Mouse (Mus musculus) hindbrain, postnatal 0 days (tissue): ENCODE results near the gene Tmem161a. TPM values are rescaled to one million over a fixed set of nuclear protein-coding genes. Genes with fewer than 3 reads are reported as not detected.
A peak's percentile ranks its signal among the peaks of the same experiment; 100 is the strongest.

ENCODE experiments used
- ATAC-seq: fragments of 200-750 bp; cut with Nextera tagmentation; 2 replicates; pipeline ENCODE4 v1.8.0; 2017; ENCODE audit warnings: mild to moderate bottlenecking, moderate TSS enrichment, moderate library complexity
- DNase-seq: peaks from one replicate; pipeline ENCODE4 v3.0.0-alpha.2; 2015; ENCODE audit warnings: low spot score
- H3K27ac ChIP-seq: fragments of 300-500 bp; sonication (generic); 2 replicates; pipeline ENCODE4 v1.5.1; 2014; ENCODE audit warnings: mild to moderate bottlenecking
- H3K27me3 ChIP-seq: fragments of 300-500 bp; sonication (generic); 2 replicates; pipeline ENCODE4 v1.6.1; 2014; ENCODE audit warnings: low read length, mixed read lengths; ENCODE audit not compliant: insufficient read depth
- H3K36me3 ChIP-seq: fragments of 300-500 bp; sonication (generic); 2 replicates; pipeline ENCODE4 v1.6.1; 2014; ENCODE audit warnings: low read length, mixed read lengths; ENCODE audit not compliant: insufficient read depth
- H3K4me1 ChIP-seq: fragments of 300-500 bp; sonication (generic); 2 replicates; pipeline ENCODE4 v1.6.1; 2014; ENCODE audit warnings: antibody characterized with exemption, low read length, mixed read lengths; ENCODE audit not compliant: insufficient read depth
- H3K4me2 ChIP-seq: fragments of 300-500 bp; sonication (generic); 2 replicates; pipeline ENCODE4 v1.6.1; 2014; ENCODE audit warnings: low read depth, mild to moderate bottlenecking, low read length, moderate library complexity, mixed read lengths
- H3K4me3 ChIP-seq: fragments of 300-500 bp; sonication (generic); 2 replicates; pipeline ENCODE4 v1.5.1; 2014; ENCODE audit warnings: low read length
- H3K9ac ChIP-seq: fragments of 300-500 bp; sonication (generic); replicated peaks from 2 replicates; pipeline ENCODE4 v1.6.1; 2014; ENCODE audit warnings: mild to moderate bottlenecking, low read length, moderate library complexity, mixed read lengths
- H3K9me3 ChIP-seq: fragments of 300-500 bp; sonication (generic); 2 replicates; pipeline ENCODE4 v1.6.1; 2016; ENCODE audit warnings: low read length, mixed read lengths
- CTCF ChIP-seq: IDR thresholded peaks from 2 replicates; pipeline ENCODE4 v1.5.1; 2016; ENCODE audit warnings: antibody characterized with exemption, control low read depth, low read depth
- WGBS: fragments of 180-500 bp; shearing (Covaris S2); extraction: QIAGEN DNeasy Blood & Tissue Kit; methylation state at CpG from one replicate; pipeline ENCODE4 v1.1.7; 2014; 5-methylcytosine and 5-hydroxymethylcytosine counted together
- polyA plus RNA-seq: library from polyadenylated mRNA; unstranded; fragments of >200 nt; fragmentation: Nextera tagmentation; extraction: Ambion mirVana; gene quantifications from 2 replicates; pipeline ENCODE4 v1.2.1, GENCODE M21; 2015
- total RNA-seq: library from RNA; depleted of rRNA; stranded (reverse); fragments of >200 nt; gene quantifications from 2 replicates; pipeline ENCODE4 v1.2.3, GENCODE M21; 2014

Tmem161a gene
- total and polyA plus RNA-seq, 2 experiments from 2014 or later, result 45.2 to 53.7 TPM

DNA sequence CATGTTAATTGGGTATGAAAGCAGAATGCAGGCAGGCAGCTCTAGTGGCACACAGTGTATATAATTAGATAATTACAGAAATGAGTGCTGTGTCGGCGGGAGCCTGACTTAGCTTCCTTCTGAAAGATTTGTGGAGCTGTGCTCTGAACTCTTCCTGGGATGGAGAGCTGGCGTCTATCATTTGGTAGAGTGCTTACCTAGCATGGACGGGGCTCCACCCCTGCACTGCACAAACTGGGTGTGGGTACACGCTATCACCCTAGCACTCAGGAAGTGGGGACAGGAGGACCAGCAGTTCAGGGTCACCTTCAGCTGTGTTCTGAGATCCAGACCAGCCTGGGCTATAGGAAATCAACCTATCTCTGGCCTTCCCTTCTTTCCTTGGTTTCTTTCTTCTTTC, 1.2 kb downstream of the Tmem161a start:
- peak overlapping the region; percentile 61 for H3K4me2 ChIP-seq

GRCm38 (mm10) chr8:70174079-70174478, 1.9 kb downstream of the Tmem161a start:
- DNase-seq (no peak), ATAC-seq (no peak)
- Histone ChIP-seq H3K9ac (no peak overlapping the region), H3K4me2 (no peak overlapping the region), H3K9me3 (no peaks in the 10 kb centered on the region), H3K4me3 (no peak overlapping the region), H3K27ac (no peak overlapping the region), H3K36me3 (no peaks in the 10 kb centered on the region), H3K4me1 (peaks cover 10% of the 10 kb centered on the region; the same call in 1 of the 2 replicates), H3K27me3 (no peaks in the 10 kb centered on the region)
- no peak for TF ChIP-seq CTCF
- 86% methylated on average over 7 of the region's 7 CpGs for WGBS

More for the DNA sequence above, 1.2 kb downstream of the Tmem161a start:
- Histone ChIP-seq H3K9ac (no peak overlapping the region), H3K4me1 (peaks cover 10% of the 10 kb centered on the region; the same call in 1 of the 2 replicates), H3K27ac (no peak overlapping the region), H3K9me3 (no peaks in the 10 kb centered on the region), H3K27me3 (no peaks in the 10 kb centered on the region), H3K36me3 (no peaks in the 10 kb centered on the region), H3K4me3 (no peak overlapping the region)
- WGBS, result 83% methylated on average over 5 of the region's 5 CpGs
- TF ChIP-seq CTCF, result no peak
- DNase-seq, result no peak
- no peak for ATAC-seq

GRCm38 (mm10) chr8:70178231-70178630, 6.1 kb downstream of the Tmem161a start:
- no peak overlapping the region for H3K4me2 ChIP-seq
- no peaks in the 10 kb centered on the region for H3K27me3 ChIP-seq
- no peak overlapping the region for H3K9ac ChIP-seq
- no peak for TF ChIP-seq CTCF
- no peak for DNase-seq
- peaks cover 8% of the 10 kb centered on the region; the same call in 1 of the 2 replicates for H3K36me3 ChIP-seq
- H3K27ac ChIP-seq, result no peak overlapping the region
- H3K4me1 ChIP-seq, result peaks cover 2% of the 10 kb centered on the region; the same call in 1 of the 2 replicates
- 94% methylated on average over 2 of the region's 2 CpGs for WGBS
- ATAC-seq, result no peak
- H3K9me3 ChIP-seq, result no peaks in the 10 kb centered on the region
- no peak overlapping the region for H3K4me3 ChIP-seq

DNA sequence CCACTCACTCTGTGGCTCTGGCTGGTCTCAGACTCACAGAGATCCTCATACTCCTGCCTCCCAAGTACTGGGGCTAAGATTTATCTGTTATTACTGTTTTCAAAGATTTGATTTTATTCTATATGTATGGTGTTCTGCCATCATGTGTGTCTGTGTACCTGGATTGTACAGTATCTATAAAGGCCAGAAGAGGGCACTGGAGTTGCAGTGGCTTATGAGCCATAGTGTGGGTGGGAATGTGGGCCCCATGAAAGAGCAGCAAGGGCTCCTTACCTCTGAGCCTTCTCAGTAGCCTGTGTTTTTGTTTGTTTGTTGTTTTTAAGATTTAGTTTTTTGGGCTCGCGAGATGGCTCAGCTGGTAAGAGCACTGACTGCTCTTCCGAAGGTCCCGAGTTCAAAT, 6.9 kb downstream of the Tmem161a start:
- TF ChIP-seq CTCF, result peak; percentile 58
- Histone ChIP-seq H3K27me3 (no peaks in the 10 kb centered on the region), H3K27ac (no peak overlapping the region), H3K9me3 (no peaks in the 10 kb centered on the region), H3K4me2 (no peak overlapping the region), H3K36me3 (peaks cover 8% of the 10 kb centered on the region; the same call in 1 of the 2 replicates), H3K4me3 (no peak overlapping the region), H3K4me1 (no peaks in the 10 kb centered on the region), H3K9ac (no peak overlapping the region)
- 97% methylated on average over 4 of the region's 4 CpGs for WGBS
- peak; percentile 28 for DNase-seq
- no peak for ATAC-seq

- H3K27me3 ChIP-seq, result no peaks in the 10 kb centered on the region
- ATAC-seq, result no peak
- no peak for TF ChIP-seq CTCF
- DNase-seq, result no peak
- H3K4me2 ChIP-seq, result no peak overlapping the region
- peaks cover 8% of the 10 kb centered on the region; the same call in 1 of the 2 replicates for H3K36me3 ChIP-seq
- WGBS, result 81% methylated on average over 15 of the region's 16 CpGs
- no peak overlapping the region for H3K4me3 ChIP-seq
- H3K27ac ChIP-seq, result no peak overlapping the region
- no peaks in the 10 kb centered on the region for H3K4me1 ChIP-seq
- no peak overlapping the region for H3K9ac ChIP-seq
- H3K9me3 ChIP-seq, result no peaks in the 10 kb centered on the region
These were observed 9.2 kb downstream of the Tmem161a start for GRCm38 (mm10) chr8:70181212-70181902.

- WGBS, result 58% methylated on average over 2 of the region's 2 CpGs
- H3K27me3 ChIP-seq, result no peaks in the 10 kb centered on the region
- DNase-seq (no peak), ATAC-seq (no peak)
- H3K9me3 ChIP-seq, result no peaks in the 10 kb centered on the region
- H3K9ac ChIP-seq, result no peak overlapping the region
- no peak overlapping the region for H3K4me3 ChIP-seq
- H3K4me1 ChIP-seq, result no peaks in the 10 kb centered on the region
- no peak overlapping the region for H3K4me2 ChIP-seq
- TF ChIP-seq CTCF, result no peak
- no peak overlapping the region for H3K27ac ChIP-seq
- H3K36me3 ChIP-seq, result peaks cover 8% of the 10 kb centered on the region; the same call in 1 of the 2 replicates
These were observed 9.7 kb downstream of the Tmem161a start for GRCm38 (mm10) chr8:70181903-70182252.

DNA sequence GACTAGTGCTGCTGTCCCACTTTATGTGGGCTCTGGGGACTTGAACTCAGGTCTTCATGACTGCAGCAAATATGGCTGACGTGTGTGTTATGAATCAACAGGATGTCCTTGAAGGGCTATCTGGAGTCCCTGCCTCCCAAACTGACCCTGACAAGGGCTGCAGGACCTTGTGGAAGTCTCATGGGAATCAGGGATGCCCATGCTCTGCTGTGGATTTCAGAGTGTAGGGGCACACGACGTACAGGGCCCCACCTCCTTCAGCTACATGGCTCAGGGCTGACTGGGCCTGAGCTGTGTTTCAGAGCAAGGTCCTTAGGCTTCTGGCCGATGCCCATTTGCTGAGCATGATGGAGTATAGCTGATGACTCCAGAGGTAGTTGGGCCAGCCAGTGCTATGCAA, 11.0 kb downstream of the Tmem161a start:
- H3K36me3 ChIP-seq, result peaks cover 19% of the 10 kb centered on the region
- ATAC-seq (no peak), DNase-seq (no peak)
- no peak for TF ChIP-seq CTCF
- H3K4me2 ChIP-seq, result no peak overlapping the region
- no peaks in the 10 kb centered on the region for H3K27me3 ChIP-seq
- H3K9ac ChIP-seq, result no peak overlapping the region
- H3K4me1 ChIP-seq, result no peaks in the 10 kb centered on the region
- H3K9me3 ChIP-seq, result no peaks in the 10 kb centered on the region
- no peak overlapping the region for H3K27ac ChIP-seq
- no peak overlapping the region for H3K4me3 ChIP-seq
- 91% methylated on average over 4 of the region's 4 CpGs for WGBS
